Mouse (Mus musculus): ENCODE measurements around the gene Hectd1. TPM values are rescaled to one million over a fixed set of nuclear protein-coding genes. Genes with fewer than 3 reads are reported as not detected.

Gene Hectd1
- total RNA-seq, 2 experiments from 2014 or later, result 76.9 to 84.5 TPM

DNA sequence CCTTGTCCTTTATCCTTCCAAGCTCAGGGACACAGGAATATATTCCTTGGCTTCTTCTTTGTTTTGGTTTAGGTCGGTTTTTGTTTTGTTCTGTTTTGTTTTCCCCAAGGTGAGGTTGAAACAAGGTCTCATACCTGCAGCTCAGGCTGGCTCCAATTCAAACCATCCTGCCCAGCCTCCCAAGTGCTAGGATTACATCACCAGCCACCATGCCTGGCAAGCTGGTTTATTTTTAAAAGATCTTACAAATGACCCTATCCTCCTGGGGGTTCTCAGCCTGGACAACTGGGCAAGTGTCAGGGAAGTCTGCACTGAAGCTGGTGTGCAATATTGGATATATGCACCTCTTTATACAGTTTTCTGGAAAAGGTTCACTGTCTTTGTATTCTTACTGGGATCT is 116.7 kb downstream of the Hectd1 start:
- no peak for DNase-seq (ENCODE audit: low spot score)
- intact Hi-C loops (cut with DNase I), result no loop called here

DNA sequence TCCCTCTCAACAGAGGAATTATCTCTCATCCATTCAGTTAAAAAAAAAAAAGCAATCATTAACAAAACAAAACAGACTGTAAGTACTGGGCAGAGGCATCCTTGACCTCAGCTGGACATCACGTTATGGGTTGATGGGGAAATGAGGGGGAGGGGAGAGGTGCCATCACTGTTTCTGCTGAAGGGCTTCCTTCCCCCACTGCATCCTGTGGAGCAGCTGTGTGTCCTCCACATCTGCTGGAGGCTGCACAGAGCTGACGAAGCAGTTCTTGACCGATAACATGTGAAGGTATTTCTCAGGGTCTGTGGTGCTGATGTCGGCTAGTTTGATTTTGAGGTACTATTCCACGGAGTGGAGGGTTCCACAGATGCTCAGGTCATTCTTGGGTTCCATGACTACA is 119.2 kb downstream of the Hectd1 start:
- no peak for DNase-seq (ENCODE audit: low spot score)
- intact Hi-C loops (cut with DNase I), result no loop called here

GRCm38 (mm10) chr12:51709741-51710140 is 119.6 kb downstream of the Hectd1 start:
- intact Hi-C loops (cut with DNase I), result no loop called here
- no peak for DNase-seq (ENCODE audit: low spot score)

GRCm38 (mm10) chr12:51708941-51709686 is 120.2 kb downstream of the Hectd1 start:
- intact Hi-C loops (cut with DNase I), result no loop called here
- no peak for DNase-seq (ENCODE audit: low spot score)

- no peak for DNase-seq (ENCODE audit: low spot score)
- intact Hi-C loops (cut with DNase I), result no loop called here
These were observed 122.6 kb downstream of the Hectd1 start for GRCm38 (mm10) chr12:51706673-51707235.

DNA sequence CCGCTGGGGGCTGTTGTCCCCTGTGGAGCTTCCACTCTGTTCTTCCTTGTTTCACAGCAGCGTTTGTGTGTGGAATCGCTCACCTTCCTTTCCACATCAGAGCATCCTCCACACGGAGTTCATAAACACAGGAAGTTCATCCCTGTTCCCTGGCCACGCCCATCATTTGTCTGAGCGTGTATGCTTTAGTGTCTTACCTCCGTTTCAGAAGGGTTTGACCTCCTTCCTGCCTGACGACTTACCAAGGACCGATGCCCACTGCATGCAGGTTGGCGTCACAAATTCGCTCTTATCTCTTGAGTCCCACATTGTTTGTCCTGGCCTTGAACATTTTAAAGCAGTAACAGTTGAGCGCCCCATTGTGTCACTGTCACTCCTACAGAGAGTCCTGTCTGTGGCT is 123.6 kb downstream of the Hectd1 start:
- intact Hi-C loops (cut with DNase I), result no loop called here
- DNase-seq (ENCODE audit: low spot score), result no peak

DNA sequence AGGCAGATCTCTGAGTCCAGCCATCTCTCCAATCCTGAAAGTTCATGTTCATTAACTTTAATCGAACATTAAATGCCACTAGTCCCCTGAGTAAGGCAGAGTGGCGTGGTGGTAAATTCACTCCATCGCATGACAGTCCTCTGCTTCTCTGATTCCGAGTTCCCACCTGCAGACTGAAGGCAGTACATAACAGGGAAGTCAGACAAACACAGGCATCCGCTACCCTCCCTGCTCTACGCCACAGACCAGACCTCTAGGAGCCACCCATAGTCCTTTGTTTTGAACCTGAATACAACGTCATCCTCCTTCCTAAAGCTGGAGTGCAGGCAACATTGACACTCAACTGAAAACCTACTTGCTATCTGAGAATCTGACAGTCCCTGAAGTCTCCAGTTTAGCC is 124.8 kb downstream of the Hectd1 start:
- intact Hi-C loops (cut with DNase I), result loop anchor here (5.0 kb wide), 1 partner anchor 37 kb away; no protein-coding TSS in a partner anchor
- no peak for DNase-seq (ENCODE audit: low spot score)

DNA sequence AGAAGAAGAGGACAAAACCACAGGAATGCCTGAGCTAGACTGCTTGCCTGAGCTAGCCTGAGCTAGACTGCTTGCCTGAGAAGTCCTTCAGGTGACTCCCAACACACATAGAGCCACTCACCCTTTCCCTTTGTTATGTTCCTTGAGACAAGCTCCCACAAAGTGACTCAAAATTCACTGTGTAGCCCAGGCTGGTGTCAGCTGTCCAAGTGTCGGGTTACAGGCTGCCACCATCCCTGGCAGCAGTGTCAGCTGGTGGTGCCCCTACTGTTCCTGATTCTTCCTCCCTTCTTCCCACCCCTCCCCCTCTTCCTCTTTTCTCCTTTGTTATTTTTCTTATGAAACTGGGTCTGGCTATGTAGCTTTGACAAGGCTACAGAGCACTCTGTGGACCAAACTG is 125.5 kb downstream of the Hectd1 start:
- no peak for DNase-seq (ENCODE audit: low spot score)
- intact Hi-C loops (cut with DNase I), result loop anchor here (5.0 kb wide), 1 partner anchor 37 kb away; no protein-coding TSS in a partner anchor

DNA sequence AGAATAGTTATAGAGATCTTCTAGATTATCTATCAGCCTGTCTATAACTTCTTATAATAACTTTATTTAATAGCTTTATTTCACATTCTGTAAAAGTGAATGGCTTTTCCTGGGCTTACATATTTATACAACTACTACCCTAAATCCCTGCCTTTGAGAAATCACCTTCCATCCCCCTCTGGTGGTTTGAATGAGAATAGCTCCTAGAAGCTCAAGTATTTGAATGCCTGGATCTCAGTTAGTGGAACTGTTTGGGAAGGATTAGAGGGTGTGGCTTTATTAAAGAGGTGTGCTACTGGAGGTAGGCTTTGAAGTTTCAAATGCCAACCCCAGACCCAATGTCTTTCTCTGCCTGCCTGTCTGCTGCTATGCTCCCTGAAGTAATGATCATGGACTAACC is 127.6 kb downstream of the Hectd1 start:
- intact Hi-C loops (cut with DNase I), result loop anchor here (5.0 kb wide), 1 partner anchor 34 kb away; no protein-coding TSS in a partner anchor

DNA sequence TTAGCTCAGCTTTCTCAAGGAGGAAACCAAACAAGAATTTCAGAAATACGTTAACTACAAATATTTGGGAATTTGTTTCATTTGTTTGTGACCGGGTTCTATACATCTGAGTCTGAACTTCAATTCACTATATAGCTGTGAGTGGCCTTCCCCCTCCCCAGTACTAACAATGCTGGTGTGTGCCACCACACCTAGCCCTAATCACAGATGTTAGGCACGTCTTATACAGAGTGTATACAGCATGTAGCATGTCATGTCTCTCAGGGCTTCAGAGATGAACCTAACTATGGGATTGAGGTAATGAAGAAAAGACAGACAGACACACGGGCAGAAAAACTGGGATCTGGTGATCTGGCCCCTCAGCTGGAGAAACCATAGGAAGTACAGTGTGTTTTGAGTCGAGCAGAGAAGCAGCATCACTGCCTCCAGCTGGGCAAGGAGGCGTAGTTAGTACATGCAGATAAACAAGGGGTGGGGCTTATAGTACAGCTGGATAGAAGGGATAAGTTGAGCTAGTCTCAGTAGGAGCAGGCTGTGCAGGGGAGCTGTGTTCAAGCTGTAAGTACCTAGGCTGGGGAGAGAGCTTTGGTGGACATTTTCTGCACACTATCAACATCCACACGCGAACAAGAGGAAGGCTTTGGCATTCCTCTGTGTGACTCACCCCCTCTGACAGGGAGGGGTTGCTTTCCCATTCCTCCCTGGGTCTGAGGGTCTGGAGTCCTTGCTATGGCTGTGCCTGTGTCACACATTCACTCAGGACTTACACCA is 129.5 kb downstream of the Hectd1 start:
- intact Hi-C loops (cut with DNase I), result loop anchor here (5.0 kb wide), 1 partner anchor 33 kb away; no protein-coding TSS in a partner anchor
- no peak for DNase-seq (ENCODE audit: low spot score)

More for the DNA sequence above, 127.6 kb downstream of the Hectd1 start:
- no peak for DNase-seq (ENCODE audit: low spot score)

GRCm38 (mm10) chr12:51696157-51696556 is 133.2 kb downstream of the Hectd1 start:
- intact Hi-C loops (cut with DNase I), result no loop called here
- DNase-seq (ENCODE audit: low spot score), result no peak

DNA sequence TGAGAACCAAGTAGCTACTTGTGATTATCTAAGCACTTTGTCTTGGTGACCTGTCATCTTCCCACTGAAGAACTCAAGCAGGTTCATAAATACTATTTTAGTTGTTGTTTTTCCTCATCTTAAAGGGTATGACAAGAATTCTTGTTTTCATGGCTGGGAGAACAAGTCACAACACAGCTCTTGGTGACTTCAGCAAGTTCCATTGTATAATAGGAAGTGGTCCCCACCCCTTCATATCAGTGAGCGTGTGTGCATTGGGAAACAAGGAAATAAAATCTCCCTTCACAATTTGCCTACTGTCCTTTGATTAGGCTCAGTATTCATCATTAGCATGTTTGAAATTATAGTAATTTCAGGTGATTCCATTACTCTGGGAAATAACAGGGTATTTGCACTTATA is 134.4 kb downstream of the Hectd1 start:
- intact Hi-C loops (cut with DNase I), result loop anchor here (5.0 kb wide), 1 partner anchor 32 kb away; no protein-coding TSS in a partner anchor

GRCm38 (mm10) chr12:51694096-51694495 is 135.2 kb downstream of the Hectd1 start:
- no peak for DNase-seq (ENCODE audit: low spot score)
- intact Hi-C loops (cut with DNase I), result loop anchor here (5.0 kb wide), 1 partner anchor 33 kb away; no protein-coding TSS in a partner anchor

More for the DNA sequence above, 134.4 kb downstream of the Hectd1 start:
- no peak for DNase-seq (ENCODE audit: low spot score)

Other genes starting within 250 kb of the Hectd1 start
- under 1 TPM; 0.22 to 0.34 TPM for gene Coch, start 236.2 kb downstream of the Hectd1 start, total RNA-seq (2021)
- gene Ap4s1, start 138.5 kb downstream of the Hectd1 start, total RNA-seq (2021), result 10 to 100 TPM; 48.8 to 55.6 TPM
- 100 to 1,000 TPM; 104 to 105 TPM for gene Strn3, start 137.6 kb downstream of the Hectd1 start, total RNA-seq (2021)
- 10 to 100 TPM; 18.9 to 21.6 TPM for gene Heatr5a, start 141.8 kb upstream of the Hectd1 start, total RNA-seq (2021)
- 1 to 10 TPM; 4.9 to 5.2 TPM for gene Dtd2, start 177.0 kb upstream of the Hectd1 start, total RNA-seq (2021)
- not detected for gene Gpr33, start 198.5 kb upstream of the Hectd1 start, total RNA-seq (2021)

Data from heart, postnatal 25 days (tissue).